Mouse (Mus musculus): Measurements from ENCODE around the gene Ska2. TPM values are rescaled to one million over a fixed set of nuclear protein-coding genes. Genes with fewer than 3 reads are reported as not detected.
A peak's percentile ranks its signal among the peaks of the same experiment; 100 is the strongest.

The Ska2 gene
- total and polyA plus RNA-seq, 3 experiments, result 23.7 to 57.6 (median 39.3) TPM

DNA sequence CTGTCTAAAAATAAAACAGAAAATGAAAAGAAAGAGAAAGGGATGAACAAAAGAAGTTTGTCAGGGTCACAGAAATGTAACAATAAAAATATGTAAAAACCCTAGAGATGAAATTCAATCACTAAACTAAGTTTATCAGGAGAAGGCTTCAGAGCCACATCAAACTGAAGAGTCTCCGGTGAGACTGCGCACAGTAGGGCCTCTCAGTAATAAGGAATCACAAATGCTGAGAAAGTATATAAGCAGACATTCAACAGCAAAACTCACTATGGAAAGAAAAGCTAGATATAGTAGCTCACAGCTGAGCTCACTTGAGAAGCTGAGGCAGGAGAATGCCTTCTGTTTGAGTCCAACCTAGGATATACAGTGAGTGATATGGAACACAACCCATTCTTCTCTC lies 48.6 kb upstream of the Ska2 start:
- TF ChIP-seq RAD21 (IDR thresholded peaks at IDR 0.05; ENCODE audit: low read depth, low read length), result no peak
- no peak for TF ChIP-seq CHD1 (IDR thresholded peaks at IDR 0.05; ENCODE audit: low read depth, low read length)
- peak; percentile 49; the same call in 1 of the 2 replicates for TF ChIP-seq ZKSCAN1 (IDR thresholded peaks at IDR 0.05; ENCODE audit: borderline replicate concordance, low read depth, low read length)
- no peak for TF ChIP-seq PAX5 (IDR thresholded peaks at IDR 0.05; ENCODE audit: low read length)
- no peaks in the 10 kb centered on the region for H3K79me2 ChIP-seq (replicated peaks; ENCODE audit: control insufficient read depth, extremely low read depth, insufficient read depth, poor library complexity, severe bottlenecking)
- H3K9me3 ChIP-seq (replicated peaks; ENCODE audit: low read length), result no peaks in the 10 kb centered on the region
- H3K36me3 ChIP-seq (replicated peaks in 1 of 2; ENCODE audit: control insufficient read depth in 1 of 2, insufficient read depth in 1 of 2, low read length in 1 of 2), result no peaks in the 10 kb centered on the region
- in situ Hi-C loops (cut with MboI; ENCODE audit: low pct_ligation_motif_present, low pct_unique_long_range_greater_than_20kb, low sequenced_read_pairs), result no loop called here
- dilution Hi-C loops (cut with MboI; ENCODE audit: extremely low pct_ligation_motif_present, extremely low pct_unique_long_range_greater_than_20kb, low sequenced_read_pairs), result no loop called here
- no peaks in the 10 kb centered on the region for H3K4me1 ChIP-seq (ENCODE audit: control insufficient read depth in 1 of 2, insufficient read depth in 2 of 2)
- no peak for DNase-seq (ENCODE audit: extremely low read depth)
- H3K4me3 ChIP-seq (replicated peaks in 1 of 3; ENCODE audit: low read depth in 2 of 3, low read length in 2 of 3, poor library complexity in 1 of 3), result no peak overlapping the region
- H3K27me3 ChIP-seq (replicated peaks), result no peaks in the 10 kb centered on the region
- no peak overlapping the region for H3K9ac ChIP-seq (ENCODE audit: insufficient read depth, low read depth)
- H3K27ac ChIP-seq (ENCODE audit: insufficient read depth, low read depth), result no peak overlapping the region
- H3K4me2 ChIP-seq (ENCODE audit: insufficient read depth, low read depth, poor library complexity, severe bottlenecking), result no peak overlapping the region

DNA sequence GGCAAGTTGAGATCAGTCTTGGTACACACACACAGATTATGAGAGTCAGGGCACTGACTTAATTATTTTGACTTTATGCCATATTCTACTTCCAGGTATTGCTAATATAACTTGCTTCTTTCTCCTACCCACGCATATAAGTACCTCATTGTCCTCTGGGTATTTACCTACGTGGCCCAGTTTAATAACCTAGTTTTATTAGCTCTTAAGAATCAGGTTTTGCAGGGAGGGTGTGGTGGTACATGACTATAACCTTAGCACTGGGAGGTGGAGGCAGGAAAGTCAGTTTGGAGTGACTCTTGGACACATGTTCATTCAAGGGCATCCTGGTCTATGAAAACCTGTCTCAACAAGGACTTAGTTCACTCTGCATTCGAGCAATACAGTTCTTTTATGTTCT lies 46.9 kb upstream of the Ska2 start:
- DNase-seq (ENCODE audit: extremely low read depth), result no peak
- Histone ChIP-seq H3K4me3 (replicated peaks in 1 of 3; ENCODE audit: low read depth in 2 of 3, low read length in 2 of 3, poor library complexity in 1 of 3) (no peak overlapping the region), H3K9me3 (replicated peaks; ENCODE audit: low read length) (no peaks in the 10 kb centered on the region), H3K27ac (ENCODE audit: insufficient read depth, low read depth) (no peak overlapping the region), H3K4me1 (ENCODE audit: control insufficient read depth in 1 of 2, insufficient read depth in 2 of 2) (no peaks in the 10 kb centered on the region), H3K9ac (ENCODE audit: insufficient read depth, low read depth) (no peak overlapping the region), H3K4me2 (ENCODE audit: insufficient read depth, low read depth, poor library complexity, severe bottlenecking) (no peak overlapping the region), H3K79me2 (replicated peaks; ENCODE audit: control insufficient read depth, extremely low read depth, insufficient read depth, poor library complexity, severe bottlenecking) (no peaks in the 10 kb centered on the region), H3K36me3 (replicated peaks in 1 of 2; ENCODE audit: control insufficient read depth in 1 of 2, insufficient read depth in 1 of 2, low read length in 1 of 2) (no peaks in the 10 kb centered on the region), H3K27me3 (replicated peaks) (no peaks in the 10 kb centered on the region)
- dilution Hi-C loops (cut with MboI; ENCODE audit: extremely low pct_ligation_motif_present, extremely low pct_unique_long_range_greater_than_20kb, low sequenced_read_pairs), result no loop called here
- in situ Hi-C loops (cut with MboI; ENCODE audit: low pct_ligation_motif_present, low pct_unique_long_range_greater_than_20kb, low sequenced_read_pairs), result no loop called here
- no peak for TF ChIP-seq GABPA (IDR thresholded peaks at IDR 0.05; ENCODE audit: insufficient replicate concordance, low read depth, low read length)
- TF ChIP-seq MYC (IDR thresholded peaks at IDR 0.05; ENCODE audit: low read depth, low read length), result no peak
- TF ChIP-seq IRF4 (IDR thresholded peaks at IDR 0.05; ENCODE audit: low read depth, low read length), result no peak

DNA sequence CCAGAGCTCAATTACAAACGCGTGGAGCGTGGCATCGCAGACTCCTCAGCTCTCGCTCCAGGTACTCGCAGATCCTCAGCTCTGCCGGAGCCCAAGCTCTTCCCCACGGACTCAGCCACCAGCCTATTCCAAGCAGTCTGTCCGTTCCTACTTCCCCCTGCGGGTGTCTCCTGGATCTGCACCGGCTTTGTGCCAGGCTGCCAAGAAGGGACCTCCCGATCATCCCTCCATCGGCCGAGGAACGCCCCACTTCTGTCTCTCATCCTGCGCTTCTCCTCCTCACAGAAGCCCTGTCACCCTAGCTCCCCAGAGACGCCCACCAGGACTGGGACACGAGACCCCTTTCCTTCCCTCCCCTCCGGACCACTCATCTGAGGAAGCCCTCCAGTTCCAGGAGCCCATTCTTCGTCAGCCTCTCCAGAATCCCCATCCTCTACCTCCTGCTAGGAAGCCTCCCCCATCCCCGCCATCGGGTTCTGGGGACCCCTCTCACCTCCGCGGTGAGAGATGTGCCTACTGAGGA lies 35.6 kb upstream of the Ska2 start:
- Histone ChIP-seq H3K9me3 (replicated peaks; ENCODE audit: low read length) (no peaks in the 10 kb centered on the region), H3K4me2 (ENCODE audit: insufficient read depth, low read depth, poor library complexity, severe bottlenecking) (peak overlapping the region; percentile 92), H3K79me2 (replicated peaks; ENCODE audit: control insufficient read depth, extremely low read depth, insufficient read depth, poor library complexity, severe bottlenecking) (no peaks in the 10 kb centered on the region), H3K4me1 (ENCODE audit: control insufficient read depth in 1 of 2, insufficient read depth in 2 of 2) (peaks cover 0 to 15% of the 10 kb centered on the region in 2 experiments; a peak in 2 of 4 replicates), H3K27ac (ENCODE audit: insufficient read depth, low read depth) (no peak overlapping the region), H3K4me3 (replicated peaks in 1 of 3; ENCODE audit: low read depth in 2 of 3, low read length in 2 of 3, poor library complexity in 1 of 3) (peak overlapping the region; percentile 51 to 62 (median 59)), H3K9ac (ENCODE audit: insufficient read depth, low read depth) (peak overlapping the region; percentile 59), H3K27me3 (replicated peaks) (peaks cover 6% of the 10 kb centered on the region), H3K36me3 (replicated peaks in 1 of 2; ENCODE audit: control insufficient read depth in 1 of 2, insufficient read depth in 1 of 2, low read length in 1 of 2) (peaks cover 10 to 22% of the 10 kb centered on the region in 2 experiments)
- in situ Hi-C loops (cut with MboI; ENCODE audit: low pct_ligation_motif_present, low pct_unique_long_range_greater_than_20kb, low sequenced_read_pairs), result no loop called here
- dilution Hi-C loops (cut with MboI; ENCODE audit: extremely low pct_ligation_motif_present, extremely low pct_unique_long_range_greater_than_20kb, low sequenced_read_pairs), result no loop called here
- DNase-seq (ENCODE audit: extremely low read depth), result peak; percentile 30
- no peak for TF ChIP-seq ETS1 (conservative IDR thresholded peaks at IDR 0.05; ENCODE audit: low read depth, low read length)
- TF ChIP-seq MAFK (IDR thresholded peaks at IDR 0.05; ENCODE audit: insufficient replicate concordance, low read length), result no peak
- TF ChIP-seq RAD21 (IDR thresholded peaks at IDR 0.05; ENCODE audit: low read depth, low read length), result no peak; the same call in 1 of the 2 replicates
- TF ChIP-seq E2F4 (IDR thresholded peaks at IDR 0.05; ENCODE audit: insufficient replicate concordance, low read depth, low read length), result no peak
- TF ChIP-seq IRF4 (IDR thresholded peaks at IDR 0.05; ENCODE audit: low read depth, low read length), result 0 out of 2 replicates have a peak, but pooled peaks have one; percentile 25
- no peak; the same call in 1 of the 2 replicates for TF ChIP-seq SIN3A (IDR thresholded peaks at IDR 0.05; ENCODE audit: low read length)
- no peak for TF ChIP-seq MAZ (IDR thresholded peaks at IDR 0.05; ENCODE audit: low read depth, low read length)
- TF ChIP-seq CHD2 (IDR thresholded peaks at IDR 0.05; ENCODE audit: low read length), result no peak
- no peak for TF ChIP-seq SMC3 (IDR thresholded peaks at IDR 0.05; ENCODE audit: low read depth, low read length)
- no peak for TF ChIP-seq KAT2A (IDR thresholded peaks at IDR 0.05; ENCODE audit: insufficient replicate concordance, low read length)
- TF ChIP-seq NRF1 (IDR thresholded peaks at IDR 0.05; ENCODE audit: low read depth, low read length), result no peak
- no peak for TF ChIP-seq ZMIZ1 (IDR thresholded peaks at IDR 0.05; ENCODE audit: low read depth, low read length)
- TF ChIP-seq CTCF (conservative IDR thresholded peaks at IDR 0.05 in 1 of 2, IDR thresholded peaks at IDR 0.05 in 1 of 2; ENCODE audit: low read depth in 2 of 2, low read length in 2 of 2), result peak in 1 of 2 experiments; percentile 41; a peak in 2 of 4 replicates
- no peak for TF ChIP-seq JUN (IDR thresholded peaks at IDR 0.05; ENCODE audit: insufficient read depth, low read depth, low read length)
- TF ChIP-seq MXI1 (IDR thresholded peaks at IDR 0.05; ENCODE audit: low read depth, low read length), result peak; percentile 18; the same call in 1 of the 2 replicates
- no peak for TF ChIP-seq GABPA (IDR thresholded peaks at IDR 0.05; ENCODE audit: insufficient replicate concordance, low read depth, low read length)
